Mouse (Mus musculus) liver, postnatal 0 days (tissue): ENCODE data around the gene Camkmt. TPM values are rescaled to one million over a fixed set of nuclear protein-coding genes. Genes with fewer than 3 reads are reported as not detected.

Experiments used
- ATAC-seq: fragments of 200-750 bp; cut with Nextera tagmentation; 2 replicates; pipeline ENCODE4 v1.8.0; 2017; ENCODE audit warnings: mild to moderate bottlenecking, moderate library complexity
- DNase-seq: peaks from one replicate; pipeline ENCODE4 v3.0.0-alpha.2; 2016
- H3K27ac ChIP-seq: fragments of 300-500 bp; sonication (generic); 2 replicates; pipeline ENCODE4 v1.5.1; 2014; ENCODE audit warnings: antibody characterized with exemption, moderate library complexity, mild to moderate bottlenecking, low read depth
- H3K27me3 ChIP-seq: fragments of 300-500 bp; sonication (generic); 2 replicates; pipeline ENCODE4 v1.6.1; 2014; ENCODE audit warnings: low read length, control low read depth, mixed read lengths; ENCODE audit not compliant: insufficient read depth
- H3K36me3 ChIP-seq: fragments of 300-500 bp; sonication (generic); replicated peaks from 2 replicates; pipeline ENCODE4 v1.6.1; 2014; ENCODE audit warnings: mild to moderate bottlenecking, control low read depth, low read length, moderate library complexity, mixed read lengths; ENCODE audit not compliant: insufficient read depth
- H3K4me1 ChIP-seq: fragments of 300-500 bp; sonication (generic); 2 replicates; pipeline ENCODE4 v1.6.1; 2014; ENCODE audit warnings: antibody characterized with exemption, mild to moderate bottlenecking, control low read depth; ENCODE audit not compliant: insufficient read depth
- H3K4me2 ChIP-seq: fragments of 300-500 bp; sonication (generic); 2 replicates; pipeline ENCODE4 v1.6.1; 2014; ENCODE audit warnings: low read depth, mild to moderate bottlenecking, low read length, moderate library complexity, mixed read lengths
- H3K4me3 ChIP-seq: fragments of 300-500 bp; sonication (generic); 2 replicates; pipeline ENCODE4 v1.5.1; 2014; ENCODE audit warnings: low read depth, low read length
- H3K9ac ChIP-seq: fragments of 300-500 bp; sonication (generic); replicated peaks from 2 replicates; pipeline ENCODE4 v1.6.1; 2014; ENCODE audit warnings: mild to moderate bottlenecking, moderate library complexity
- H3K9me3 ChIP-seq: fragments of 300-500 bp; sonication (generic); 2 replicates; pipeline ENCODE4 v1.6.1; 2016; ENCODE audit warnings: mild to moderate bottlenecking, control low read depth, low read length, mixed read lengths
- CTCF ChIP-seq: sonication (generic); IDR thresholded peaks from 2 replicates; pipeline ENCODE4 v1.5.1; 2016; ENCODE audit warnings: antibody characterized with exemption, low read depth
- EP300 ChIP-seq: IDR thresholded peaks from 2 replicates; pipeline ENCODE4 v1.6.1; 2016; ENCODE audit warnings: antibody characterized with exemption, low read depth, mild to moderate bottlenecking
- WGBS: fragments of 180-500 bp; shearing (Covaris S2); extraction: QIAGEN DNeasy Blood & Tissue Kit; methylation state at CpG from one replicate; pipeline ENCODE4 v1.1.7; 2014; ENCODE audit not compliant: insufficient replicate concordance; 5-methylcytosine and 5-hydroxymethylcytosine counted together
- polyA plus RNA-seq: library from polyadenylated mRNA; unstranded; fragments of >200 nt; fragmentation: Nextera tagmentation; extraction: Ambion mirVana; gene quantifications from 2 replicates; pipeline ENCODE4 v1.2.1, GENCODE M21; 2015

The Camkmt gene
- polyA plus RNA-seq, 1 experiment from 2014 or later: 1.4 TPM

GRCm38 (mm10) chr17:85190128-85190435 is 99.7 kb downstream of the Camkmt start:
- Histone ChIP-seq H3K36me3 (no peaks in the 10 kb centered on the region), H3K4me3 (no peak overlapping the region), H3K27ac (no peak overlapping the region), H3K4me2 (no peak overlapping the region), H3K9me3 (no peaks in the 10 kb centered on the region), H3K9ac (no peak overlapping the region), H3K4me1 (no peaks in the 10 kb centered on the region), H3K27me3 (no peaks in the 10 kb centered on the region)
- TF ChIP-seq EP300 (no peak), CTCF (no peak)
- WGBS: 21% methylated on average over 7 of the region's 7 CpGs
- DNase-seq (no peak), ATAC-seq (no peak)

- H3K27me3 ChIP-seq: no peaks in the 10 kb centered on the region
- ATAC-seq: no peak
Observed at GRCm38 (mm10) chr17:85193294-85193693, 102.9 kb downstream of the Camkmt start.

GRCm38 (mm10) chr17:85198781-85199180 is 108.4 kb downstream of the Camkmt start:
- Histone ChIP-seq H3K27me3 (no peaks in the 10 kb centered on the region), H3K9ac (no peak overlapping the region), H3K4me1 (no peaks in the 10 kb centered on the region), H3K27ac (no peak overlapping the region), H3K4me2 (no peak overlapping the region), H3K9me3 (no peaks in the 10 kb centered on the region), H3K36me3 (no peaks in the 10 kb centered on the region), H3K4me3 (no peak overlapping the region)
- no peak for ATAC-seq
- 87% methylated on average over 15 of the region's 15 CpGs for WGBS
- DNase-seq: no peak
- TF ChIP-seq EP300: no peak
- TF ChIP-seq CTCF: no peak

More at GRCm38 (mm10) chr17:85193294-85193693, 102.9 kb downstream of the Camkmt start:
- no peak overlapping the region for H3K9ac ChIP-seq
- no peak for TF ChIP-seq EP300
- TF ChIP-seq CTCF: no peak
- H3K27ac ChIP-seq: no peak overlapping the region
- no peak overlapping the region for H3K4me3 ChIP-seq
- DNase-seq: no peak
- no peaks in the 10 kb centered on the region for H3K36me3 ChIP-seq
- WGBS: 85% methylated on average over 11 of the region's 11 CpGs
- H3K9me3 ChIP-seq: no peaks in the 10 kb centered on the region
- H3K4me2 ChIP-seq: no peak overlapping the region
- H3K4me1 ChIP-seq: no peaks in the 10 kb centered on the region

GRCm38 (mm10) chr17:85199321-85199720 is 109.0 kb downstream of the Camkmt start:
- no peak for DNase-seq
- Histone ChIP-seq H3K36me3 (no peaks in the 10 kb centered on the region), H3K4me1 (no peaks in the 10 kb centered on the region), H3K4me3 (no peak overlapping the region), H3K4me2 (no peak overlapping the region), H3K9ac (no peak overlapping the region), H3K27ac (no peak overlapping the region), H3K9me3 (no peaks in the 10 kb centered on the region), H3K27me3 (no peaks in the 10 kb centered on the region)
- no peak for ATAC-seq
- TF ChIP-seq CTCF: no peak
- no peak for TF ChIP-seq EP300
- WGBS: 85% methylated on average over 11 of the region's 11 CpGs

GRCm38 (mm10) chr17:85218054-85218453 is 127.7 kb downstream of the Camkmt start:
- Histone ChIP-seq H3K27ac (no peak overlapping the region), H3K4me3 (no peak overlapping the region), H3K9ac (no peak overlapping the region), H3K27me3 (no peaks in the 10 kb centered on the region), H3K36me3 (no peaks in the 10 kb centered on the region), H3K9me3 (peaks cover 8% of the 10 kb centered on the region; the same call in 1 of the 2 replicates), H3K4me1 (no peaks in the 10 kb centered on the region), H3K4me2 (no peak overlapping the region)
- 73% methylated on average over 5 of the region's 5 CpGs for WGBS
- ATAC-seq (no peak), DNase-seq (no peak)
- TF ChIP-seq EP300 (no peak), CTCF (no peak)

- no peak overlapping the region for H3K4me3 ChIP-seq
- no peaks in the 10 kb centered on the region for H3K36me3 ChIP-seq
- no peak overlapping the region for H3K27ac ChIP-seq
- TF ChIP-seq EP300 (no peak), CTCF (no peak)
- 81% methylated on average over 7 of the region's 7 CpGs for WGBS
- no peak for ATAC-seq
- H3K4me1 ChIP-seq: no peaks in the 10 kb centered on the region
- H3K27me3 ChIP-seq: no peaks in the 10 kb centered on the region
- no peak overlapping the region for H3K9ac ChIP-seq
- no peak for DNase-seq
- no peaks in the 10 kb centered on the region for H3K9me3 ChIP-seq
- H3K4me2 ChIP-seq: no peak overlapping the region
Observed at GRCm38 (mm10) chr17:85242109-85242508, 151.8 kb downstream of the Camkmt start.

GRCm38 (mm10) chr17:85248962-85249361 is 158.6 kb downstream of the Camkmt start:
- no peaks in the 10 kb centered on the region for H3K9me3 ChIP-seq
- TF ChIP-seq EP300 (no peak), CTCF (no peak)
- no peak overlapping the region for H3K4me2 ChIP-seq
- no peaks in the 10 kb centered on the region for H3K27me3 ChIP-seq
- H3K4me3 ChIP-seq: no peak overlapping the region
- no peak overlapping the region for H3K9ac ChIP-seq
- H3K27ac ChIP-seq: no peak overlapping the region
- no peak for DNase-seq
- no peaks in the 10 kb centered on the region for H3K4me1 ChIP-seq
- ATAC-seq: no peak
- no peaks in the 10 kb centered on the region for H3K36me3 ChIP-seq
- 80% methylated on average over 5 of the region's 5 CpGs for WGBS
